Comparison of ENCODE assay signal across 19 mouse cellular contexts in the genomic region with DNA sequence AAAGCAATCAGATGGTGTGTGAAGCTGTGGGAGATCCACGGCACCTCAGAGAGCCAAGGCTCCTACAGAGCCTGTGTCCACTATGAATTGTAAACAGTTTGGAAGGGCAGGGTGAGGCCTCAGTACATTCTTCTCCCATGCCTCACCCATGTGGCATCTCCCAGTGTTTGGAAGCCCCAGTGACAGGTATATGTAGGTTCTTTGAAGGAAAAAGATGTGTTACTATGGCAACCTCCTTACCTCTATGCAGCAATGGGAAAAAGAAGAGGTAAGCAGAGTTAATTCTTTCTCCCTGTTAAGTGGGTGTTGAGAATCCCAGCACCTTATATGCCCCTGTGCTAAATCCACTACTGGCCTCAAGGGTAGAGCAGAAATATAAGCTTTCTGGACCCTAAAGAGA.
DNase-seq lines count a peak whose midpoint lies in the region; ATAC-seq and TF ChIP-seq lines count a peak whose summit lies in the region.
"Had no signal": no experiment of that assay in that cellular context is flagged by ENCODE, and none has a peak within 500 bp of the region (broad histone marks: within the 10 kb centered on the region; RNA-seq: fewer than 3 reads in every experiment).

No protein-coding gene starts in this region.

- H3K27me3 ChIP-seq in forebrain, postnatal 0 days (ENCODE audit: insufficient read depth, low read length), result no peaks in the 10 kb centered on the region
- no peaks in the 10 kb centered on the region for H3K27me3 ChIP-seq in forebrain, embryonic 13.5 days
- H3K27me3 ChIP-seq in hindbrain, embryonic 16.5 days (replicated peaks; ENCODE audit: control insufficient read depth, insufficient read depth, low read length), result no peaks in the 10 kb centered on the region
- no peaks in the 10 kb centered on the region for H3K27me3 ChIP-seq in hindbrain, embryonic 10.5 days (ENCODE audit: insufficient read depth, poor library complexity, severe bottlenecking)
- H3K27me3 ChIP-seq in midbrain, embryonic 15.5 days (replicated peaks), result no peaks in the 10 kb centered on the region
- no peaks in the 10 kb centered on the region for H3K27me3 ChIP-seq in midbrain, embryonic 10.5 days (ENCODE audit: low read depth, poor library complexity, severe bottlenecking)
- H3K27me3 ChIP-seq in midbrain, postnatal 0 days (ENCODE audit: insufficient read depth, low read length), result no peaks in the 10 kb centered on the region
- H3K27me3 ChIP-seq: embryonic facial prominence, embryonic 12.5 days had no signal

- peak; percentile 30 for DNase-seq in forebrain, postnatal 0 days
- no peak for DNase-seq in hindbrain, embryonic 10.5 days (ENCODE audit: low spot score)
- DNase-seq in midbrain, embryonic 10.5 days (ENCODE audit: low spot score), result no peak
- DNase-seq in midbrain, postnatal 0 days (ENCODE audit: low spot score), result no peak
- DNase-seq: adrenal gland, adult 2 months; adrenal gland, postnatal 10 days; adrenal gland, postnatal 25 days; cerebellum, adult 11-12 months; cerebellum, adult 2 months; cerebellum, adult 9-10 months; cerebellum, postnatal 10 days; cerebellum, postnatal 25 days had no signal

- WGBS in forebrain, postnatal 0 days, result 77% methylated on average over 1 of the region's 1 CpGs
- 91% methylated on average over 1 of the region's 1 CpGs for WGBS in forebrain, embryonic 13.5 days
- 78% methylated on average over 1 of the region's 1 CpGs for WGBS in hindbrain, embryonic 16.5 days
- WGBS in hindbrain, embryonic 10.5 days, result 91% methylated on average over 1 of the region's 1 CpGs
- 77% methylated on average over 1 of the region's 1 CpGs for WGBS in midbrain, embryonic 15.5 days
- WGBS in midbrain, embryonic 10.5 days, result 92% methylated on average over 1 of the region's 1 CpGs
- 61% methylated on average over 1 of the region's 1 CpGs for whole genome bisulfite sequencing in midbrain, postnatal 0 days

- no peaks in the 10 kb centered on the region for H3K9me3 ChIP-seq in forebrain, postnatal 0 days (ENCODE audit: low read length)
- no peaks in the 10 kb centered on the region for H3K9me3 ChIP-seq in forebrain, embryonic 13.5 days (replicated peaks)
- no peaks in the 10 kb centered on the region for H3K9me3 ChIP-seq in hindbrain, embryonic 16.5 days (ENCODE audit: control insufficient read depth, low read length)
- no peaks in the 10 kb centered on the region for H3K9me3 ChIP-seq in hindbrain, embryonic 10.5 days
- H3K9me3 ChIP-seq in midbrain, embryonic 15.5 days, result no peaks in the 10 kb centered on the region
- no peaks in the 10 kb centered on the region for H3K9me3 ChIP-seq in midbrain, embryonic 10.5 days (replicated peaks)
- no peaks in the 10 kb centered on the region for H3K9me3 ChIP-seq in midbrain, postnatal 0 days (ENCODE audit: low read length)
- H3K9me3 ChIP-seq: embryonic facial prominence, embryonic 10.5 days; embryonic facial prominence, embryonic 12.5 days had no signal

- TF ChIP-seq CTCF in forebrain, postnatal 0 days (IDR thresholded peaks at IDR 0.05; ENCODE audit: low read depth), result no peak
- no peak for TF ChIP-seq CTCF in midbrain, postnatal 0 days (IDR thresholded peaks at IDR 0.05)

- peak; percentile 81 for ATAC-seq in forebrain, postnatal 0 days
- no peak for ATAC-seq in forebrain, embryonic 13.5 days
- ATAC-seq in hindbrain, embryonic 16.5 days, result peak; percentile 48; the same call in 1 of the 2 replicates
- ATAC-seq in midbrain, embryonic 15.5 days (replicated peaks), result peak; percentile 67
- ATAC-seq in midbrain, postnatal 0 days (ENCODE audit: low FRiP score), result no peak; the same call in 1 of the 2 replicates
- ATAC-seq in cerebellum, adult (ENCODE audit: insufficient number of reproducible peaks, low FRiP score, low TSS enrichment), result no peak
- ATAC-seq: forebrain, embryonic 14.5 days had no signal

- H3K36me3 ChIP-seq in forebrain, postnatal 0 days (ENCODE audit: insufficient read depth), result no peaks in the 10 kb centered on the region
- H3K36me3 ChIP-seq in forebrain, embryonic 13.5 days (ENCODE audit: poor library complexity, severe bottlenecking), result no peaks in the 10 kb centered on the region
- H3K36me3 ChIP-seq in hindbrain, embryonic 16.5 days (ENCODE audit: control insufficient read depth, insufficient read depth, low read length), result no peaks in the 10 kb centered on the region
- no peaks in the 10 kb centered on the region for H3K36me3 ChIP-seq in hindbrain, embryonic 10.5 days
- no peaks in the 10 kb centered on the region for H3K36me3 ChIP-seq in midbrain, embryonic 15.5 days (replicated peaks)
- no peaks in the 10 kb centered on the region for H3K36me3 ChIP-seq in midbrain, embryonic 10.5 days
- no peaks in the 10 kb centered on the region for H3K36me3 ChIP-seq in midbrain, postnatal 0 days (ENCODE audit: insufficient read depth, low read length)
- H3K36me3 ChIP-seq: embryonic facial prominence, embryonic 10.5 days; embryonic facial prominence, embryonic 12.5 days had no signal

- H3K9ac ChIP-seq in forebrain, postnatal 0 days, result no peak overlapping the region
- H3K9ac ChIP-seq in forebrain, embryonic 13.5 days, result no peak overlapping the region
- no peak overlapping the region for H3K9ac ChIP-seq in hindbrain, embryonic 16.5 days (ENCODE audit: low read depth, low read length)
- H3K9ac ChIP-seq in midbrain, embryonic 15.5 days, result no peak overlapping the region
- H3K9ac ChIP-seq in midbrain, postnatal 0 days (replicated peaks; ENCODE audit: low read length, poor library complexity, severe bottlenecking), result no peak overlapping the region
- H3K9ac ChIP-seq: embryonic facial prominence, embryonic 12.5 days had no signal

- no peak overlapping the region for H3K4me2 ChIP-seq in forebrain, postnatal 0 days (ENCODE audit: low read depth)
- no peak overlapping the region for H3K4me2 ChIP-seq in forebrain, embryonic 13.5 days
- no peak overlapping the region for H3K4me2 ChIP-seq in hindbrain, embryonic 16.5 days (ENCODE audit: low read length)
- H3K4me2 ChIP-seq in midbrain, embryonic 15.5 days, result no peak overlapping the region
- no peak overlapping the region for H3K4me2 ChIP-seq in midbrain, postnatal 0 days (ENCODE audit: low read depth, low read length, poor library complexity, severe bottlenecking)
- H3K4me2 ChIP-seq: embryonic facial prominence, embryonic 12.5 days had no signal

- H3K4me1 ChIP-seq in forebrain, postnatal 0 days (ENCODE audit: insufficient read depth), result no peaks in the 10 kb centered on the region
- no peaks in the 10 kb centered on the region for H3K4me1 ChIP-seq in forebrain, embryonic 13.5 days
- no peaks in the 10 kb centered on the region; the same call in none of the 2 replicates for H3K4me1 ChIP-seq in hindbrain, embryonic 16.5 days (ENCODE audit: control insufficient read depth, insufficient read depth, low read depth, low read length)
- no peaks in the 10 kb centered on the region for H3K4me1 ChIP-seq in hindbrain, embryonic 10.5 days (replicated peaks)
- peaks cover 11% of the 10 kb centered on the region; the same call in 1 of the 2 replicates for H3K4me1 ChIP-seq in midbrain, embryonic 15.5 days
- H3K4me1 ChIP-seq in midbrain, embryonic 10.5 days, result no peaks in the 10 kb centered on the region
- H3K4me1 ChIP-seq in midbrain, postnatal 0 days (ENCODE audit: insufficient read depth, low read length), result peaks cover 9% of the 10 kb centered on the region
- H3K4me1 ChIP-seq: embryonic facial prominence, embryonic 10.5 days; embryonic facial prominence, embryonic 12.5 days had no signal

- H3K4me3 ChIP-seq in forebrain, postnatal 0 days (ENCODE audit: low read depth, low read length), result no peak overlapping the region
- no peak overlapping the region for H3K4me3 ChIP-seq in forebrain, embryonic 13.5 days
- H3K4me3 ChIP-seq in hindbrain, embryonic 16.5 days (ENCODE audit: low read length), result no peak overlapping the region
- no peak overlapping the region for H3K4me3 ChIP-seq in hindbrain, embryonic 10.5 days
- no peak overlapping the region for H3K4me3 ChIP-seq in midbrain, embryonic 15.5 days
- no peak overlapping the region for H3K4me3 ChIP-seq in midbrain, embryonic 10.5 days
- H3K4me3 ChIP-seq in midbrain, postnatal 0 days (ENCODE audit: low read depth, low read length), result no peak overlapping the region
- H3K4me3 ChIP-seq: embryonic facial prominence, embryonic 10.5 days; embryonic facial prominence, embryonic 12.5 days had no signal

- H3K27ac ChIP-seq in forebrain, postnatal 0 days (ENCODE audit: low read depth, low read length), result no peak overlapping the region; the same call in 1 of the 2 replicates
- no peak overlapping the region for H3K27ac ChIP-seq in forebrain, embryonic 13.5 days
- H3K27ac ChIP-seq in hindbrain, embryonic 16.5 days (ENCODE audit: low read depth, low read length), result no peak overlapping the region
- H3K27ac ChIP-seq in hindbrain, embryonic 10.5 days, result no peak overlapping the region
- peak overlapping the region; percentile 60; the same call in 1 of the 2 replicates for H3K27ac ChIP-seq in midbrain, embryonic 15.5 days
- H3K27ac ChIP-seq in midbrain, embryonic 10.5 days (replicated peaks), result no peak overlapping the region
- peak overlapping the region; percentile 38; the same call in 1 of the 2 replicates for H3K27ac ChIP-seq in midbrain, postnatal 0 days (ENCODE audit: low read depth, low read length)
- H3K27ac ChIP-seq: embryonic facial prominence, embryonic 10.5 days; embryonic facial prominence, embryonic 12.5 days had no signal

Comparison
In these comparisons a context has a peak if more than half of its experiments do, and no peak if none do; other contexts are left out.
1. ATAC-seq: peak in forebrain, postnatal 0 days (single experiment), hindbrain, embryonic 16.5 days (single experiment) and midbrain, embryonic 15.5 days (single experiment); none in forebrain, embryonic 13.5 days (single experiment), midbrain, postnatal 0 days (single experiment) and cerebellum, adult (single experiment).
2. H3K27ac ChIP-seq: peak in midbrain, embryonic 15.5 days (single experiment) and midbrain, postnatal 0 days (single experiment); none in forebrain, postnatal 0 days (single experiment), forebrain, embryonic 13.5 days (single experiment), hindbrain, embryonic 16.5 days (single experiment), hindbrain, embryonic 10.5 days (single experiment) and midbrain, embryonic 10.5 days (single experiment).